Mouse (Mus musculus) T-helper 2 cell (primary cell): Measurements from ENCODE around the gene Caly.

ENCODE experiments used
- in situ Hi-C: fragments of 300-600 bp; cut with MboI, MseI; formaldehyde crosslinking; loops from one replicate; pipeline ENCODE4 v1.15.1; 2025; ENCODE audit warnings: high pct_unique_total_duplicates

The Caly gene

GRCm38 (mm10) chr7:140045546-140045945 is 36.8 kb downstream of the Caly start:
- in situ Hi-C loops, result no loop called here

- in situ Hi-C loops, result no loop called here
Measured at GRCm38 (mm10) chr7:140042728-140043127, 39.6 kb downstream of the Caly start.

GRCm38 (mm10) chr7:140037171-140037555 is 45.2 kb downstream of the Caly start:
- in situ Hi-C loops, result no loop called here

GRCm38 (mm10) chr7:140036281-140037170 is 45.8 kb downstream of the Caly start, which contains the start of the genes Zfp511 and Tubgcp2:
Gene Zfp511, plus strand, starts transcription at chr7:140036391.
Gene Tubgcp2, minus strand, starts transcription at chr7:140036669.
- in situ Hi-C loops, result no loop called here

- in situ Hi-C loops, result no loop called here
Measured at GRCm38 (mm10) chr7:140035456-140035855, 46.9 kb downstream of the Caly start.

- in situ Hi-C loops, result no loop called here
Measured at GRCm38 (mm10) chr7:140033386-140033785, 49.0 kb downstream of the Caly start.

GRCm38 (mm10) chr7:140032366-140032765 is 50.0 kb downstream of the Caly start:
- in situ Hi-C loops, result no loop called here

GRCm38 (mm10) chr7:140031771-140032170 is 50.6 kb downstream of the Caly start:
- in situ Hi-C loops, result no loop called here
